Mouse (Mus musculus) heart, embryonic 15.5 days (tissue): ENCODE results near the gene Fbxo36. TPM values are rescaled to one million over a fixed set of nuclear protein-coding genes. Genes with fewer than 3 reads are reported as not detected.

Experiments
- ATAC-seq: fragments of 200-750 bp; cut with Nextera tagmentation; replicated peaks from 2 replicates; pipeline ENCODE4 v1.8.0; 2017; ENCODE audit warnings: low read depth, moderate TSS enrichment; ENCODE audit not compliant: insufficient number of reproducible peaks, insufficient read depth, low FRiP score
- H3K27ac ChIP-seq: fragments of 300-500 bp; sonication (generic); 2 replicates; pipeline ENCODE4 v1.5.1; 2015; ENCODE audit warnings: mild to moderate bottlenecking, inconsistent platforms
- H3K27me3 ChIP-seq: fragments of 300-500 bp; sonication (generic); 2 replicates; pipeline ENCODE4 v1.6.1; 2015; ENCODE audit warnings: inconsistent platforms
- H3K36me3 ChIP-seq: fragments of 300-500 bp; sonication (generic); 2 replicates; pipeline ENCODE4 v1.6.1; 2015; ENCODE audit warnings: mild to moderate bottlenecking, inconsistent platforms
- H3K4me1 ChIP-seq: fragments of 300-500 bp; sonication (generic); replicated peaks from 2 replicates; pipeline ENCODE4 v1.6.1; 2015; ENCODE audit warnings: inconsistent platforms
- H3K4me2 ChIP-seq: fragments of 300-500 bp; sonication (generic); 2 replicates; pipeline ENCODE4 v1.6.1; 2015; ENCODE audit warnings: inconsistent platforms, mild to moderate bottlenecking, moderate library complexity
- H3K4me3 ChIP-seq: fragments of 300-500 bp; sonication (generic); 2 replicates; pipeline ENCODE4 v1.5.1; 2015; ENCODE audit warnings: mild to moderate bottlenecking, inconsistent platforms
- H3K9ac ChIP-seq: fragments of 300-500 bp; sonication (generic); 2 replicates; pipeline ENCODE4 v1.6.1; 2015; ENCODE audit warnings: mild to moderate bottlenecking, inconsistent platforms
- H3K9me3 ChIP-seq: fragments of 300-500 bp; sonication (generic); replicated peaks from 2 replicates; pipeline ENCODE4 v1.6.1; 2016; ENCODE audit warnings: inconsistent platforms
- WGBS: fragments of 180-500 bp; shearing (Covaris S2); methylation state at CpG from one replicate; pipeline ENCODE4 v1.1.7; 2015; ENCODE audit warnings: mixed read lengths; 5-methylcytosine and 5-hydroxymethylcytosine counted together
- polyA plus RNA-seq: library from polyadenylated mRNA; unstranded; fragments of >200 nt; fragmentation: Nextera tagmentation; extraction: Ambion mirVana; gene quantifications from 2 replicates; pipeline ENCODE4 v1.2.1, GENCODE M21; 2015

Fbxo36 gene
- polyA plus RNA-seq, 1 experiment from 2014 or later = 6.8 TPM

- 74% methylated on average over 6 of the region's 6 CpGs for WGBS
- H3K4me1 ChIP-seq = no peaks in the 10 kb centered on the region
- H3K9ac ChIP-seq = no peak overlapping the region
- no peak overlapping the region for H3K4me3 ChIP-seq
- no peaks in the 10 kb centered on the region for H3K27me3 ChIP-seq
- H3K27ac ChIP-seq = no peak overlapping the region
- H3K36me3 ChIP-seq = no peaks in the 10 kb centered on the region
- ATAC-seq = no peak
- no peaks in the 10 kb centered on the region for H3K9me3 ChIP-seq
- no peak overlapping the region for H3K4me2 ChIP-seq
Measured at GRCm38 (mm10) chr1:84897364-84897763, 57.7 kb downstream of the Fbxo36 start.

GRCm38 (mm10) chr1:84899156-84899555 lies 59.5 kb downstream of the Fbxo36 start:
- no peaks in the 10 kb centered on the region for H3K36me3 ChIP-seq
- no peaks in the 10 kb centered on the region for H3K9me3 ChIP-seq
- ATAC-seq = no peak
- no peaks in the 10 kb centered on the region for H3K27me3 ChIP-seq
- no peak overlapping the region for H3K4me2 ChIP-seq
- no peak overlapping the region for H3K9ac ChIP-seq
- H3K27ac ChIP-seq = no peak overlapping the region
- 86% methylated on average over 6 of the region's 6 CpGs for WGBS
- H3K4me3 ChIP-seq = no peak overlapping the region
- H3K4me1 ChIP-seq = no peaks in the 10 kb centered on the region

- Histone ChIP-seq H3K27ac (no peak overlapping the region), H3K27me3 (no peaks in the 10 kb centered on the region), H3K4me3 (no peak overlapping the region), H3K4me2 (no peak overlapping the region), H3K9me3 (no peaks in the 10 kb centered on the region), H3K36me3 (no peaks in the 10 kb centered on the region), H3K4me1 (no peaks in the 10 kb centered on the region), H3K9ac (no peak overlapping the region)
- ATAC-seq = no peak
- 92% methylated on average over 2 of the region's 2 CpGs for WGBS
Measured at GRCm38 (mm10) chr1:84904467-84904866, 64.8 kb downstream of the Fbxo36 start.

- no peak overlapping the region for H3K4me3 ChIP-seq
- H3K9ac ChIP-seq = no peak overlapping the region
- 77% methylated on average over 8 of the region's 8 CpGs for WGBS
- H3K4me2 ChIP-seq = no peak overlapping the region
- no peak for ATAC-seq
- H3K9me3 ChIP-seq = no peaks in the 10 kb centered on the region
- H3K27ac ChIP-seq = no peak overlapping the region
- H3K27me3 ChIP-seq = no peaks in the 10 kb centered on the region
- H3K36me3 ChIP-seq = no peaks in the 10 kb centered on the region
- H3K4me1 ChIP-seq = no peaks in the 10 kb centered on the region
Measured at GRCm38 (mm10) chr1:84910177-84910804, 70.7 kb downstream of the Fbxo36 start.

- H3K9ac ChIP-seq = no peak overlapping the region
- no peaks in the 10 kb centered on the region for H3K4me1 ChIP-seq
- H3K36me3 ChIP-seq = no peaks in the 10 kb centered on the region
- ATAC-seq = no peak
- no peaks in the 10 kb centered on the region for H3K9me3 ChIP-seq
- H3K4me2 ChIP-seq = no peak overlapping the region
- H3K27me3 ChIP-seq = no peaks in the 10 kb centered on the region
- no peak overlapping the region for H3K27ac ChIP-seq
- 80% methylated on average over 11 of the region's 11 CpGs for WGBS
- no peak overlapping the region for H3K4me3 ChIP-seq
Measured at GRCm38 (mm10) chr1:84912571-84912970, 72.9 kb downstream of the Fbxo36 start.

- Histone ChIP-seq H3K36me3 (no peaks in the 10 kb centered on the region), H3K27ac (no peak overlapping the region), H3K9ac (no peak overlapping the region), H3K4me2 (no peak overlapping the region), H3K4me1 (no peaks in the 10 kb centered on the region), H3K9me3 (no peaks in the 10 kb centered on the region), H3K27me3 (no peaks in the 10 kb centered on the region), H3K4me3 (no peak overlapping the region)
- 83% methylated on average over 4 of the region's 4 CpGs for WGBS
- ATAC-seq = no peak
Measured at GRCm38 (mm10) chr1:84915010-84915409, 75.4 kb downstream of the Fbxo36 start.

GRCm38 (mm10) chr1:84918865-84919264 lies 79.2 kb downstream of the Fbxo36 start:
- H3K9me3 ChIP-seq = no peaks in the 10 kb centered on the region
- no peak overlapping the region for H3K27ac ChIP-seq
- no peaks in the 10 kb centered on the region for H3K36me3 ChIP-seq
- H3K4me1 ChIP-seq = peaks cover 3% of the 10 kb centered on the region; the same call in 1 of the 2 replicates
- no peak for ATAC-seq
- WGBS = 88% methylated on average over 3 of the region's 3 CpGs
- no peak overlapping the region for H3K9ac ChIP-seq
- no peak overlapping the region for H3K4me2 ChIP-seq
- H3K4me3 ChIP-seq = no peak overlapping the region
- H3K27me3 ChIP-seq = no peaks in the 10 kb centered on the region

- H3K4me1 ChIP-seq = peaks cover 3% of the 10 kb centered on the region; the same call in 1 of the 2 replicates
- ATAC-seq = no peak
- no peaks in the 10 kb centered on the region for H3K9me3 ChIP-seq
- H3K36me3 ChIP-seq = no peaks in the 10 kb centered on the region
- H3K27me3 ChIP-seq = no peaks in the 10 kb centered on the region
- no peak overlapping the region for H3K27ac ChIP-seq
- 66% methylated on average over 2 of the region's 2 CpGs for WGBS
- no peak overlapping the region for H3K4me3 ChIP-seq
- no peak overlapping the region for H3K9ac ChIP-seq
- H3K4me2 ChIP-seq = no peak overlapping the region
Measured at GRCm38 (mm10) chr1:84923432-84923831, 83.8 kb downstream of the Fbxo36 start.

GRCm38 (mm10) chr1:84924134-84924533 lies 84.5 kb downstream of the Fbxo36 start:
- Histone ChIP-seq H3K27me3 (no peaks in the 10 kb centered on the region), H3K27ac (no peak overlapping the region), H3K9me3 (no peaks in the 10 kb centered on the region), H3K4me1 (peaks cover 3% of the 10 kb centered on the region; the same call in 1 of the 2 replicates), H3K36me3 (no peaks in the 10 kb centered on the region), H3K4me3 (no peak overlapping the region), H3K4me2 (no peak overlapping the region), H3K9ac (no peak overlapping the region)
- WGBS = 72% methylated on average over 6 of the region's 6 CpGs
- no peak for ATAC-seq

- Histone ChIP-seq H3K4me3 (no peak overlapping the region), H3K27ac (no peak overlapping the region), H3K36me3 (no peaks in the 10 kb centered on the region), H3K4me2 (no peak overlapping the region), H3K9ac (no peak overlapping the region), H3K9me3 (no peaks in the 10 kb centered on the region), H3K4me1 (peaks cover 3% of the 10 kb centered on the region; the same call in 1 of the 2 replicates), H3K27me3 (no peaks in the 10 kb centered on the region)
- 65% methylated on average over 9 of the region's 9 CpGs for WGBS
- ATAC-seq = no peak
Measured at GRCm38 (mm10) chr1:84925599-84925998, 86.0 kb downstream of the Fbxo36 start.

- Histone ChIP-seq H3K36me3 (no peaks in the 10 kb centered on the region), H3K4me1 (peaks cover 15% of the 10 kb centered on the region), H3K4me3 (peak overlapping the region; percentile 56), H3K9ac (no peak overlapping the region), H3K9me3 (no peaks in the 10 kb centered on the region), H3K27ac (no peak overlapping the region), H3K27me3 (peaks cover 30% of the 10 kb centered on the region), H3K4me2 (peak overlapping the region; percentile 96)
- ATAC-seq = no peak
- 12% methylated on average over 22 of the region's 22 CpGs for WGBS
Measured at GRCm38 (mm10) chr1:84933472-84934150, 94.0 kb downstream of the Fbxo36 start.

- Histone ChIP-seq H3K27me3 (peaks cover 30% of the 10 kb centered on the region), H3K4me2 (peak overlapping the region; percentile 96), H3K27ac (no peak overlapping the region), H3K4me1 (peaks cover 15% of the 10 kb centered on the region), H3K4me3 (peak overlapping the region; percentile 56), H3K36me3 (no peaks in the 10 kb centered on the region), H3K9me3 (no peaks in the 10 kb centered on the region), H3K9ac (peak overlapping the region; percentile 45; the same call in 1 of the 2 replicates)
- WGBS = under 1% methylated on average over 12 of the region's 12 CpGs
- ATAC-seq = no peak
Measured at GRCm38 (mm10) chr1:84934151-84934502, 94.5 kb downstream of the Fbxo36 start.
